Mouse (Mus musculus) megakaryocyte progenitor cell, adult 5-6 weeks (primary cell): ENCODE measurements at regions not wholly inside any gene's neighbourhood (a gene's known extent, or its start where the extent isn't known, plus 50 kb on each side); places are given as distances from the start of the nearest gene placed in this dataset.

ENCODE experiments used
- ATAC-seq: replicated peaks from 2 replicates; pipeline ENCODE4 v1.8.0; 2016; ENCODE audit warnings: mild to moderate bottlenecking, moderate TSS enrichment, inconsistent platforms; ENCODE audit not compliant: poor library complexity

GRCm38 (mm10) chr8:115429291-115429883, 278.2 kb downstream of the Maf start:
- ATAC-seq: peak; percentile 54

- ATAC-seq: no peak
Observed at GRCm38 (mm10) chr8:115428528-115429290, 278.9 kb downstream of the Maf start.

GRCm38 (mm10) chr8:115428022-115428421, 279.6 kb downstream of the Maf start:
- peak; percentile 69 for ATAC-seq

GRCm38 (mm10) chr8:115427490-115427889, 280.1 kb downstream of the Maf start:
- peak; percentile 30; the same call in 1 of the 2 replicates for ATAC-seq

GRCm38 (mm10) chr8:115426543-115426942, 281.1 kb downstream of the Maf start:
- no peak for ATAC-seq

- no peak for ATAC-seq
Observed at GRCm38 (mm10) chr8:115425360-115425759, 282.2 kb downstream of the Maf start.

- ATAC-seq: peak; percentile 60
Observed at GRCm38 (mm10) chr8:115423682-115424081, 283.9 kb downstream of the Maf start.

GRCm38 (mm10) chr8:115423056-115423455, 284.5 kb downstream of the Maf start:
- peak; percentile 79 for ATAC-seq

GRCm38 (mm10) chr8:115420536-115420935, 287.1 kb downstream of the Maf start:
- ATAC-seq: no peak

- ATAC-seq: 0 out of 2 replicates have a peak, but pooled peaks have one; percentile 21
Observed at GRCm38 (mm10) chr8:115420131-115420530, 287.5 kb downstream of the Maf start.

GRCm38 (mm10) chr8:115418056-115418455, 289.5 kb downstream of the Maf start:
- ATAC-seq: no peak

GRCm38 (mm10) chr8:115414061-115414473, 293.5 kb downstream of the Maf start:
- ATAC-seq: peak; percentile 97

GRCm38 (mm10) chr8:115411756-115412155, 295.8 kb downstream of the Maf start:
- ATAC-seq: no peak

- no peak for ATAC-seq
Observed at GRCm38 (mm10) chr8:115411061-115411460, 296.5 kb downstream of the Maf start.

- no peak for ATAC-seq
Observed at GRCm38 (mm10) chr8:115410191-115410590, 297.4 kb downstream of the Maf start.

- peak; percentile 91 for ATAC-seq
Observed at GRCm38 (mm10) chr8:115407535-115407934, 300.1 kb downstream of the Maf start.

GRCm38 (mm10) chr8:115403601-115404000, 304.0 kb downstream of the Maf start:
- ATAC-seq: no peak

- ATAC-seq: peak; percentile 38
Observed at GRCm38 (mm10) chr8:115402471-115403197, 305.0 kb downstream of the Maf start.
